Mouse (Mus musculus): ENCODE data around the gene Galnt14.

GRCm38 (mm10) chr17:73668996-73669395, 41.3 kb downstream of the Galnt14 start:
- no peak for TF ChIP-seq CTCF (conservative IDR thresholded peaks at IDR 0.05; ENCODE audit: low read length)
- no peak for TF ChIP-seq POU5F1 (IDR thresholded peaks at IDR 0.05; ENCODE audit: borderline replicate concordance, low read length)

All from E14TG2a.4 (cell line).